Mouse (Mus musculus): ENCODE data around the gene Gm28434. TPM values are rescaled to one million over a fixed set of nuclear protein-coding genes. Genes with fewer than 3 reads are reported as not detected.

Gene Gm28434
- polyA plus RNA-seq (2015; fragmentation: Illumina TruSeq; extraction: RNeasy Lipid Tissue Mini Kit (QIAGEN cat#74804); ENCODE audit: low read depth, low replicate concordance): not detected

GRCm38 (mm10) chr5:87969201-87969600 is at the start of gene Gm28434, which contains the start of gene 2310003L06Rik:
Gm28434 (plus strand) TSS chr5:87969517.
2310003L06Rik (plus strand) TSS chr5:87969459.

GRCm38 (mm10) chr5:87925372-87925771 is 43.9 kb upstream of the Gm28434 start, which contains the start of gene Csn3:
Csn3 (plus strand) TSS chr5:87925579.

GRCm38 (mm10) chr5:87979139-87979538 is 9.8 kb downstream of the Gm28434 start, which contains the start of gene Cabs1:
Cabs1 (plus strand) TSS chr5:87979439.

GRCm38 (mm10) chr5:88002249-88002648 is 32.9 kb downstream of the Gm28434 start, which contains the start of gene Smr3a:
Smr3a (plus strand) TSS chr5:88002549.

Other genes with a start within 250 kb of the Gm28434 start
- gene Csn1s2a, start 194.9 kb upstream of the Gm28434 start, polyA plus RNA-seq (2015; fragmentation: Illumina TruSeq; extraction: RNeasy Lipid Tissue Mini Kit (QIAGEN cat#74804); ENCODE audit: low read depth, low replicate concordance): not detected
- gene Csn1s2b, start 161.4 kb upstream of the Gm28434 start, polyA plus RNA-seq (2015; fragmentation: Illumina TruSeq; extraction: RNeasy Lipid Tissue Mini Kit (QIAGEN cat#74804); ENCODE audit: low read depth, low replicate concordance): not detected
- gene Prr27, start 143.8 kb upstream of the Gm28434 start, polyA plus RNA-seq (2015; fragmentation: Illumina TruSeq; extraction: RNeasy Lipid Tissue Mini Kit (QIAGEN cat#74804); ENCODE audit: low read depth, low replicate concordance): not detected
- not detected for gene Odam, start 84.5 kb upstream of the Gm28434 start, polyA plus RNA-seq (2015; fragmentation: Illumina TruSeq; extraction: RNeasy Lipid Tissue Mini Kit (QIAGEN cat#74804); ENCODE audit: low read depth, low replicate concordance)
- not detected for gene Csn3, start 43.9 kb upstream of the Gm28434 start, polyA plus RNA-seq (2015; fragmentation: Illumina TruSeq; extraction: RNeasy Lipid Tissue Mini Kit (QIAGEN cat#74804); ENCODE audit: low read depth, low replicate concordance)
- not detected for gene 2310003L06Rik, start 58 bp upstream of the Gm28434 start, polyA plus RNA-seq (2015; fragmentation: Illumina TruSeq; extraction: RNeasy Lipid Tissue Mini Kit (QIAGEN cat#74804); ENCODE audit: low read depth, low replicate concordance)
- not detected for gene Cabs1, start 9.9 kb downstream of the Gm28434 start, polyA plus RNA-seq (2015; fragmentation: Illumina TruSeq; extraction: RNeasy Lipid Tissue Mini Kit (QIAGEN cat#74804); ENCODE audit: low read depth, low replicate concordance)
- gene Smr3a, start 33.0 kb downstream of the Gm28434 start, polyA plus RNA-seq (2015; fragmentation: Illumina TruSeq; extraction: RNeasy Lipid Tissue Mini Kit (QIAGEN cat#74804); ENCODE audit: low read depth, low replicate concordance): not detected
- not detected for gene Smr2, start 117.0 kb downstream of the Gm28434 start, polyA plus RNA-seq (2015; fragmentation: Illumina TruSeq; extraction: RNeasy Lipid Tissue Mini Kit (QIAGEN cat#74804); ENCODE audit: low read depth, low replicate concordance)
- not detected for gene Gm11116, start 142.0 kb downstream of the Gm28434 start, polyA plus RNA-seq (2015; fragmentation: Illumina TruSeq; extraction: RNeasy Lipid Tissue Mini Kit (QIAGEN cat#74804); ENCODE audit: low read depth, low replicate concordance)
- not detected for gene Gm11115, start 184.6 kb downstream of the Gm28434 start, polyA plus RNA-seq (2015; fragmentation: Illumina TruSeq; extraction: RNeasy Lipid Tissue Mini Kit (QIAGEN cat#74804); ENCODE audit: low read depth, low replicate concordance)